Mouse (Mus musculus): ENCODE results near the gene Tufm. TPM values are rescaled to one million over a fixed set of nuclear protein-coding genes. Genes with fewer than 3 reads are reported as not detected.

Gene Tufm
- polyA plus RNA-seq, 1 experiment = 71.4 TPM

GRCm38 (mm10) chr7:126491973-126492372, 4.8 kb downstream of the Tufm start:
- Histone ChIP-seq H3K4me1 (ENCODE audit: control insufficient read depth, insufficient read depth, low read length) (peaks cover 4% of the 10 kb centered on the region; the same call in 1 of the 2 replicates), H3K4me3 (ENCODE audit: insufficient read depth, low read length) (no peak overlapping the region), H3K27ac (ENCODE audit: insufficient read depth, low read length) (no peak overlapping the region)
- TF ChIP-seq POLR2A (IDR thresholded peaks at IDR 0.05; ENCODE audit: low read depth, low read length) = no peak

DNA sequence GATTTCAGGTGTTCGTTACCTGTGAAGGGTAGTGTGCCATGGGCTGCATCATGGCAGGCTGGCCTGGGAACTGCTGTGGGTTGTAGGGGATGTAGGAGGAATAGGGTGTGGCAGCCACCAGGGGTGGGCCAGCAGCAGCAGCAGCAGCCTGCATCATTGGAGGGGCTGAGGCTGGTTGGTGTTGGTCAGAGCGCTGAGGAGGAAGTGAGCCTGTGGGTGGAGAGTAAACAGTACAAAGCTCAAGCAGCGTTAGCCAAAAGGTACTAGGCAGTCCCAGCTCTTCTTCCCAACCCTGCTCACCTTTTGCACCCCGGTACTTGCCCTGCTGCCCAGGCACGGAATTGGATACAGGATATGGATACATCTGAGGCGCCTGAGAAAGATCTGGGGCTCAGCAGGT, 7.0 kb downstream of the Tufm start:
- Histone ChIP-seq H3K27ac (ENCODE audit: insufficient read depth, low read length) (no peak overlapping the region), H3K4me3 (ENCODE audit: insufficient read depth, low read length) (no peak overlapping the region), H3K4me1 (ENCODE audit: control insufficient read depth, insufficient read depth, low read length) (no peaks in the 10 kb centered on the region)
- no peak for TF ChIP-seq CTCF (IDR thresholded peaks at IDR 0.05; ENCODE audit: borderline replicate concordance, insufficient read depth, low read length)
- no peak for TF ChIP-seq POLR2A (IDR thresholded peaks at IDR 0.05; ENCODE audit: low read depth, low read length)

GRCm38 (mm10) chr7:126496475-126496874, 9.3 kb downstream of the Tufm start:
- TF ChIP-seq CTCF (IDR thresholded peaks at IDR 0.05; ENCODE audit: borderline replicate concordance, insufficient read depth, low read length) = no peak
- no peak for TF ChIP-seq POLR2A (IDR thresholded peaks at IDR 0.05; ENCODE audit: low read depth, low read length)
- Histone ChIP-seq H3K4me3 (ENCODE audit: insufficient read depth, low read length) (no peak overlapping the region), H3K27ac (ENCODE audit: insufficient read depth, low read length) (no peak overlapping the region), H3K4me1 (ENCODE audit: control insufficient read depth, insufficient read depth, low read length) (no peaks in the 10 kb centered on the region)

- H3K4me3 ChIP-seq (ENCODE audit: insufficient read depth, low read length) = no peak overlapping the region
- no peak overlapping the region for H3K27ac ChIP-seq (ENCODE audit: insufficient read depth, low read length)
- H3K4me1 ChIP-seq (ENCODE audit: control insufficient read depth, insufficient read depth, low read length) = no peaks in the 10 kb centered on the region
- no peak for TF ChIP-seq CTCF (IDR thresholded peaks at IDR 0.05; ENCODE audit: borderline replicate concordance, insufficient read depth, low read length)
- no peak for TF ChIP-seq POLR2A (IDR thresholded peaks at IDR 0.05; ENCODE audit: low read depth, low read length)
These were observed 10.8 kb downstream of the Tufm start for GRCm38 (mm10) chr7:126497966-126498365.

DNA sequence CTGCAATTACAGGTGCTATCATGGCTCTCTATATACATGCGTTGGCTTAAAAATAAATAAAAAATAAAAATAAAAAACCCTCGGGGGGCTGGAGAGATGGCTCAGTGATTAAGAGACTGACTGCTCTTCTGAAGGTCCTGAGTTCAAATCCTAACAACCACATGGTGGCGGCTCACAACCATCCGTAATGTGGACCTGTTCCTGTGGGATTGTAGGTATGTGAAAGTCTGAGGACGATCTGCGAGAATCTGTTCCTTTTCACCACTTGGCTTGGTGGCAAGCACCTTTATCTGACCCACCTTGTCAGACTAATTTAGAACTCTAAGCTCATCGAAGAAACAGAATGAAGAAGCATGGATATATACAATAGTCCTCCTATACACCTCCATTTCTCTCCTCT, 12.3 kb downstream of the Tufm start:
- Histone ChIP-seq H3K27ac (ENCODE audit: insufficient read depth, low read length) (no peak overlapping the region), H3K4me3 (ENCODE audit: insufficient read depth, low read length) (no peak overlapping the region), H3K4me1 (ENCODE audit: control insufficient read depth, insufficient read depth, low read length) (no peaks in the 10 kb centered on the region)
- TF ChIP-seq POLR2A (IDR thresholded peaks at IDR 0.05; ENCODE audit: low read depth, low read length) (no peak), CTCF (IDR thresholded peaks at IDR 0.05; ENCODE audit: borderline replicate concordance, insufficient read depth, low read length) (no peak)

DNA sequence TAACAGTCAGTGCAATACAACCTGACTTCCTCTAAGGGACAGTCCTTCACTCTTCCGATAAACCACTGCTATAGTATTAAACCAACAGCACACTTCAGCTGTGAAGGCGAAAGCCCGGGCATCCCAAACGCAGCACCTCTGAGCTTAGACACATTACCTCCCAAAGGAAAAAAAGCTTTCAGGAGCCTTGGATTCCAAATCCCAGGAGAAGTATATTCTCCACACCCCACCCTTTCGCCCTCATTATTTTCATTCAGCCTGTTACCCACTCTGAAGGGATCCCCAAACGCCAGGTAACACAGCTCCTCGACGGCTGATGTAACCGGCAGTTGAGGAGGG, 14.5 kb downstream of the Tufm start:
- H3K4me1 ChIP-seq (ENCODE audit: control insufficient read depth, insufficient read depth, low read length) = no peaks in the 10 kb centered on the region
- peak overlapping the region; percentile 98 for H3K27ac ChIP-seq (ENCODE audit: insufficient read depth, low read length)
- no peak for TF ChIP-seq CTCF (IDR thresholded peaks at IDR 0.05; ENCODE audit: borderline replicate concordance, insufficient read depth, low read length)
- no peak; the same call in 1 of the 2 replicates for TF ChIP-seq POLR2A (IDR thresholded peaks at IDR 0.05; ENCODE audit: low read depth, low read length)
- H3K4me3 ChIP-seq (ENCODE audit: insufficient read depth, low read length) = peak overlapping the region; percentile 91

DNA sequence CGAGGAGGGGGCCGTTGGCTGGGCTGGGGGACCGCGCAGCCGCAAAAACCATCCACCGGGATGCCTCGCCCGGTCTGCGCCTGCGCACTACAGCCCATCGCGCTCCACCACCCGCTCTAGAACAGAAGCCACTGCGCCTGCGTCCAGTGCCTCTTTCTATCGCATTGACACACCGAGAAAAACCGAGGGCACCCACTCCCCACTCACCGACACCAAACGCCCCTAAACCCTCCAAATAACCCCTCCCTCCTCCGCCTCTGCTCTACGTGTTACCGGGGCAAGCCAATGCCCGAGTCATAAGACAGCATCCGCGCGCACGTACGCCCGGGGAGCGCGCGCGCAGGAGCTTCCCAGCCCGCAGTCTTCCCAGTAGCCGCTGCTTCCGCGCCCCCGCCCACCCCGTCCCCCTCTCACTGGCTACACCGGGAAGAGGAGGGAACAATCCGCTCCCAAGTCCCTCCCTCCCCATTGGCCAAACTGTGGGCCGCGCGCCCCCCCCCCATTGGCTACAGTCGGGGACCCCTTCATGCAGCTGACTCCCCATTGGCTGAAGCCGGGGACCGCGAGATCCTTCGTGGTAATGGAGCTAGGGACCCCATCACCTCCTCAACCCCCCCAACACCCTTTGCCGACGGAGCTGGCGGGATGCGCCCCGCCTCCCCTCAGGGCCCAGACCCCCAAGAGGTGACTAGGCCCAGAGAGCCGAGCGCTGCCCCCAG, 15.0 kb downstream of the Tufm start:
- H3K4me3 ChIP-seq (ENCODE audit: insufficient read depth, low read length) = peak overlapping the region; percentile 99
- TF ChIP-seq POLR2A (IDR thresholded peaks at IDR 0.05; ENCODE audit: low read depth, low read length) (peak; percentile 53), CTCF (IDR thresholded peaks at IDR 0.05; ENCODE audit: borderline replicate concordance, insufficient read depth, low read length) (no peak)
- no peaks in the 10 kb centered on the region for H3K4me1 ChIP-seq (ENCODE audit: control insufficient read depth, insufficient read depth, low read length)
- H3K27ac ChIP-seq (ENCODE audit: insufficient read depth, low read length) = peak overlapping the region; percentile 98

GRCm38 (mm10) chr7:126502751-126503150, 15.6 kb downstream of the Tufm start:
- no peaks in the 10 kb centered on the region; the same call in 1 of the 2 replicates for H3K4me1 ChIP-seq (ENCODE audit: control insufficient read depth, insufficient read depth, low read length)
- peak overlapping the region; percentile 98 for H3K27ac ChIP-seq (ENCODE audit: insufficient read depth, low read length)

DNA sequence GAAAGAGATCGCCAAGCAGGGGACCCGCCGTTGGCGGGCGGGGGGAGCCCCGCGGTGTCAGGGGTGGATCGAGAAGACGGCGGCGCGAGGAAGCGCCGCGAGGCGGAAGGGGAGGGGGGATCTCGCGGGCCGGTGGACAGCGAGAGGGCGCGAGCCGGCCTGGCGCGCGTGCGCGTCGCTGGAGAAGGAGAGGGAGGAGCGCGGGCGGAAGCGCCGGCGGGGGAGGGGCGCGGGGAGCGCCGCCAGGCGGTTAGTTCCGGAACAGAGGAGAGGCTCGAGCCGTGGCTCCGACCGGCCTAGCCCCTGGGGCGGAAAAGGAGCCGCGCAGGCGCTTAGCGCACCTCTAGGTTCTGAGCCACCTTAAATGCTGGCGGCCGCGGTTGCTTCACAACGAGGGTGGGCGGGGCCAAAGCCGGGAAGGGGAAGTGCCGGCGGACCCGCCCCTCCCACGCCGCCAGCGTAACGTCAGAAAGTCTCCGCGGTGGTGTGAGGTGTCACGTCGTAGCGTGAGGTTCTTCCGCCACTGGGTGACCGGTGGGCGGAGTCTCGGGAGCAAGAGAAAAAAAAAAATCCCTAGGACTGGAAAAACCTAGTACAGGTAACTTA, 16.2 kb downstream of the Tufm start, which contains the start of gene Atxn2l:
TSS of gene Atxn2l (minus strand) at position 165 of the 606 bp plus-strand sequence.
- peak within 1 kb of the TSS; percentile 99 for H3K4me3 ChIP-seq (ENCODE audit: insufficient read depth, low read length)
- TF ChIP-seq POLR2A (IDR thresholded peaks at IDR 0.05; ENCODE audit: low read depth, low read length) = peak; percentile 62; the same call in 1 of the 2 replicates
- no peak for TF ChIP-seq CTCF (IDR thresholded peaks at IDR 0.05; ENCODE audit: borderline replicate concordance, insufficient read depth, low read length)
- no peaks in the 10 kb centered on the region; the same call in 1 of the 2 replicates for H3K4me1 ChIP-seq (ENCODE audit: control insufficient read depth, insufficient read depth, low read length)
- peak within 1 kb of the TSS; percentile 98 for H3K27ac ChIP-seq (ENCODE audit: insufficient read depth, low read length)

More at GRCm38 (mm10) chr7:126502751-126503150, 15.6 kb downstream of the Tufm start:
- peak overlapping the region; percentile 99 for H3K4me3 ChIP-seq (ENCODE audit: insufficient read depth, low read length)
- TF ChIP-seq CTCF (IDR thresholded peaks at IDR 0.05; ENCODE audit: borderline replicate concordance, insufficient read depth, low read length) = no peak

- Histone ChIP-seq H3K27ac (ENCODE audit: insufficient read depth, low read length) (no peak overlapping the region), H3K4me1 (ENCODE audit: control insufficient read depth, insufficient read depth, low read length) (no peaks in the 10 kb centered on the region; the same call in 1 of the 2 replicates), H3K4me3 (ENCODE audit: insufficient read depth, low read length) (no peak overlapping the region)
- TF ChIP-seq CTCF (IDR thresholded peaks at IDR 0.05; ENCODE audit: borderline replicate concordance, insufficient read depth, low read length) (no peak), POLR2A (IDR thresholded peaks at IDR 0.05; ENCODE audit: low read depth, low read length) (no peak)
These were observed 17.8 kb downstream of the Tufm start for GRCm38 (mm10) chr7:126504913-126505312.
